Mouse (Mus musculus) testis, adult 2 months (tissue): ENCODE measurements around the gene Svs1. TPM values are rescaled to one million over a fixed set of nuclear protein-coding genes. Genes with fewer than 3 reads are reported as not detected.

Source experiments
- H3K27ac ChIP-seq: fragments of 200-500 bp; 2 replicates; pipeline ENCODE4 v1.5.1; 2012; ENCODE audit warnings: low read depth, low read length; ENCODE audit not compliant: control insufficient read depth, insufficient read depth
- H3K27me3 ChIP-seq: fragments of 200-500 bp; 2 replicates; pipeline ENCODE4 v1.6.1; 2012; ENCODE audit warnings: mild to moderate bottlenecking, low read length, moderate library complexity; ENCODE audit not compliant: control insufficient read depth, insufficient read depth
- H3K36me3 ChIP-seq: fragments of 200-500 bp; 2 replicates; pipeline ENCODE4 v1.6.1; 2012; ENCODE audit warnings: mild to moderate bottlenecking, low read length; ENCODE audit not compliant: control insufficient read depth, insufficient read depth
- H3K4me1 ChIP-seq: fragments of 200-500 bp; 2 replicates; pipeline ENCODE4 v1.6.1; 2012; ENCODE audit warnings: low read length; ENCODE audit not compliant: control insufficient read depth, insufficient read depth
- H3K4me3 ChIP-seq: fragments of 200-500 bp; 2 replicates; pipeline ENCODE4 v1.5.1; 2012; ENCODE audit warnings: low read depth, mild to moderate bottlenecking, low read length, moderate library complexity, mixed read lengths; ENCODE audit not compliant: control insufficient read depth
- CTCF ChIP-seq: fragments of 200-500 bp; IDR thresholded peaks from 2 replicates; pipeline ENCODE4 v1.5.1; 2012; ENCODE audit warnings: low read depth, mild to moderate bottlenecking, inconsistent platforms, low read length, moderate library complexity; ENCODE audit not compliant: control insufficient read depth, insufficient read depth, insufficient replicate concordance
- POLR2A ChIP-seq: fragments of 200-500 bp; IDR thresholded peaks from 2 replicates; pipeline ENCODE4 v1.6.1; 2012; ENCODE audit warnings: low read depth, mild to moderate bottlenecking, inconsistent platforms, low read length, moderate library complexity; ENCODE audit not compliant: control insufficient read depth
- polyA plus RNA-seq: library from polyadenylated mRNA; depleted of rRNA; stranded (reverse); fragments of >200 nt; gene quantifications from 2 replicates; pipeline ENCODE4 v1.2.3, GENCODE M21; 2012

Svs1 gene
- polyA plus RNA-seq, 1 experiment, result not detected

DNA sequence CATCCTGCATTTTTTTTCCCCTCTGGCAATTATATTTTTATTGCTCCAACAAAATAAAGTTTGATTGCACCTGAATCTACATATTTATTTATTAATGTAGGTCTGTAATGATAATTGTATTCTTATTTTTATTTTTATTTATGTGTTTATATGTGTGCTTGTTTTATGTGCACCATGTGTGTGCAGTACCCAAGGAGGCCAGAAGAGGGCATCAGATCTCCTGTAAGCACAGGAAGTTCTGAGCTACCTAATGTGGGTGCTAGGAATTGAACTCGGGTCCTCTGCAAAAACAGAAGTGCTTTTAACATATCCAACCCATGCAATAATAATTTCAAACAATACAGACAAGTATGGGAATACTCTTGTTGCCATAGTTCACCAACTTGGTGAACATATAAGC, 23.0 kb downstream of the Svs1 start:
- TF ChIP-seq CTCF (no peak), POLR2A (no peak)
- H3K27ac ChIP-seq, result no peak overlapping the region
- H3K27me3 ChIP-seq, result no peaks in the 10 kb centered on the region
- no peaks in the 10 kb centered on the region for H3K36me3 ChIP-seq
- H3K4me3 ChIP-seq, result no peak overlapping the region
- peaks cover 7% of the 10 kb centered on the region for H3K4me1 ChIP-seq

GRCm38 (mm10) chr6:49011191-49011590, 24.5 kb downstream of the Svs1 start:
- no peak overlapping the region for H3K27ac ChIP-seq
- H3K27me3 ChIP-seq, result no peaks in the 10 kb centered on the region
- TF ChIP-seq CTCF, result no peak
- no peak for TF ChIP-seq POLR2A
- H3K4me3 ChIP-seq, result no peak overlapping the region
- no peaks in the 10 kb centered on the region for H3K36me3 ChIP-seq
- H3K4me1 ChIP-seq, result peaks cover 7% of the 10 kb centered on the region

GRCm38 (mm10) chr6:49013023-49013422, 26.4 kb downstream of the Svs1 start:
- Histone ChIP-seq H3K4me1 (peaks cover 7% of the 10 kb centered on the region), H3K36me3 (no peaks in the 10 kb centered on the region)
- TF ChIP-seq CTCF, result no peak
- no peak for TF ChIP-seq POLR2A

GRCm38 (mm10) chr6:49013458-49013857, 26.8 kb downstream of the Svs1 start:
- H3K4me1 ChIP-seq, result peaks cover 3% of the 10 kb centered on the region
- H3K36me3 ChIP-seq, result no peaks in the 10 kb centered on the region
- no peak overlapping the region for H3K4me3 ChIP-seq
- no peaks in the 10 kb centered on the region for H3K27me3 ChIP-seq
- no peak for TF ChIP-seq CTCF
- TF ChIP-seq POLR2A, result no peak
- H3K27ac ChIP-seq, result no peak overlapping the region

More at GRCm38 (mm10) chr6:49013023-49013422, 26.4 kb downstream of the Svs1 start:
- no peaks in the 10 kb centered on the region for H3K27me3 ChIP-seq
- no peak overlapping the region for H3K27ac ChIP-seq
- H3K4me3 ChIP-seq, result no peak overlapping the region

- TF ChIP-seq POLR2A, result no peak
- TF ChIP-seq CTCF, result no peak
- no peaks in the 10 kb centered on the region for H3K27me3 ChIP-seq
Observed at GRCm38 (mm10) chr6:49017150-49017549, 30.5 kb downstream of the Svs1 start.

DNA sequence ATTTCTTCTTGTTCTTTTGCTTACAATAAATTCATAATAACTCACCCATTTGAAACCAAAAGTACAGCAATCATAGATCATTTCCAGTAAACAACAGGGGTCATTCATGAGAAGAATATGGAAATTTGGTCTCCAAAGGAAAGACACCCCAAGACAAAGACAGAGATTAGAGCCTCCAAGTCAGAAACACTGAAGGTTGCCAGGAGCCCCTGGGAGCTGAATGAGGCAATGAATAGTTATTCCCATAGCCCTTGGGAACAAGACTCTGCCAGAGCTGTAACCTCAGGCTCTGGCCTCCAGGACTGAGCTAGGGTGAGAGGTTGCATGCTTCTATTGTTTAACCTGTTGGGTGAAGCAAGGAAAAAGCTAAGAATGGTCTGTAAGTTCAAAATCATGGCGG, 32.7 kb downstream of the Svs1 start:
- no peaks in the 10 kb centered on the region for H3K27me3 ChIP-seq

More at GRCm38 (mm10) chr6:49017150-49017549, 30.5 kb downstream of the Svs1 start:
- no peaks in the 10 kb centered on the region for H3K4me1 ChIP-seq
- H3K4me3 ChIP-seq, result no peak overlapping the region
- no peak overlapping the region for H3K27ac ChIP-seq
- no peaks in the 10 kb centered on the region for H3K36me3 ChIP-seq

GRCm38 (mm10) chr6:49021141-49022012, 34.7 kb downstream of the Svs1 start:
- H3K27ac ChIP-seq, result no peak overlapping the region
- H3K4me1 ChIP-seq, result no peaks in the 10 kb centered on the region

More for the DNA sequence above, 32.7 kb downstream of the Svs1 start:
- no peak for TF ChIP-seq POLR2A
- no peak for TF ChIP-seq CTCF
- no peak overlapping the region for H3K4me3 ChIP-seq
- H3K27ac ChIP-seq, result no peak overlapping the region
- H3K4me1 ChIP-seq, result no peaks in the 10 kb centered on the region
- no peaks in the 10 kb centered on the region for H3K36me3 ChIP-seq

More at GRCm38 (mm10) chr6:49021141-49022012, 34.7 kb downstream of the Svs1 start:
- H3K36me3 ChIP-seq, result no peaks in the 10 kb centered on the region
- TF ChIP-seq POLR2A (no peak), CTCF (no peak)
- no peaks in the 10 kb centered on the region for H3K27me3 ChIP-seq
- H3K4me3 ChIP-seq, result no peak overlapping the region
